In genomic region chr2:57338779-57339178, GRCm38 (mm10) we compare ENCODE assay signal across 14 mouse cellular contexts.
"Had no signal": no experiment of that assay in that cellular context is flagged by ENCODE, and none has a peak within 500 bp of the region (broad histone marks: within the 10 kb centered on the region; RNA-seq: fewer than 3 reads in every experiment).

No protein-coding gene starts in this region.

- H3K4me1 ChIP-seq: liver, embryonic 13.5 days had no signal

- H3K27me3 ChIP-seq: liver, embryonic 13.5 days had no signal

- DNase-seq: kidney, adult 2 months; kidney, postnatal 25 days; layer of hippocampus, adult 9-11 months; liver, embryonic 13.5 days; lung, adult 2 months; lung, postnatal 14 days; lung, postnatal 4 days; right cerebral cortex, postnatal 25 days; spleen, adult 18-20 months; thymus, adult 18-20 months; thymus, postnatal 36 days had no signal

- H3K9me3 ChIP-seq: liver, embryonic 13.5 days; midbrain, embryonic 10.5 days had no signal

- H3K9ac ChIP-seq: liver, embryonic 13.5 days had no signal

- H3K36me3 ChIP-seq: liver, embryonic 13.5 days; midbrain, embryonic 10.5 days had no signal

- H3K27ac ChIP-seq: kidney, postnatal 0 days; layer of hippocampus, adult 2 months; liver, embryonic 13.5 days; midbrain, embryonic 10.5 days had no signal

- H3K4me3 ChIP-seq: layer of hippocampus, adult 2 months; liver, embryonic 13.5 days; midbrain, embryonic 10.5 days had no signal

- H3K4me2 ChIP-seq: liver, embryonic 13.5 days had no signal
